Mouse (Mus musculus): ENCODE measurements around the gene Usp50. TPM values are rescaled to one million over a fixed set of nuclear protein-coding genes. Genes with fewer than 3 reads are reported as not detected.

Gene Usp50
- polyA plus RNA-seq, 1 experiment from 2014 or later = 2.2 TPM

DNA sequence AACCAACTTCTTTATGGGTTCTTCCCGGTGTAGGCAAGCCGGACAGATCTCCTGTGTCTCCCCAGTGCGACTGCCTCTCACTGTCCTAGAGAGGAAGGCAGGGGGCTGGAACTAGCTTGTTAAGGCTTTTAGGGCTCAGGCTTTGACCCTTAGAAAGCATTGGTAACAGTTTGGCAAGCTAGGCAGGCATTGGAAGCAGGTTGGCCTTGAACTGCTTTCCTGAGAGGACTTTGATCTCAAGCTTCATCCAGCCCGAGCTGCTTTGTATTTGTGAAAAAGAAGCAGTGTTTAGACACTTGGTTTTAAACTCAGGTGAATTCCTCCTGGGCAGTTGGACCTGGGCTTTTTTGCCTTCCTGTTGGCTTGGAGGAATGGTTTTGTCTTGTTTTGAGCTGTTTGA lies 4.5 kb downstream of the Usp50 start:
- 81% methylated on average over 4 of the region's 4 CpGs for WGBS
- Histone ChIP-seq H3K9me3 (replicated peaks) (no peaks in the 10 kb centered on the region), H3K4me3 (no peak overlapping the region)

DNA sequence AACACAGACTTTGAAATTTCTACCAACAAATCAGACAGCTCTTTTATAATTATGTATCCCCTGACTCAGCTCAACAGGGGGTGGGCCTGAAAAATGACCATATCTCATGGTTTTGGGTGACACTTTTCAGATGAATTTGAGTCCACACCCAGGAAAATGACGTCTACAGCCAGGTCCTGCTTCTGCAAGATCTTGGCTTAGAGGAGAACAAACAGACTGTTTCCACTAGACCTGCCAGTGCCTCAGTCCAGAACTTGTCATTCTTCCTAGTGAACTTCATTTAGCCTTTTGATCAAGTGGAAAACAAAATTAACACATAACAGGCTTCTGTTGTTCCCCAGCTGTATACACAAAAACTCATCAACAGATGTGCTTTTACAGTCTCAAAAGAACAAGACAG lies 6.9 kb downstream of the Usp50 start:
- 40% methylated on average over 1 of the region's 1 CpGs for WGBS
- H3K4me2 ChIP-seq = no peak overlapping the region
- H3K36me3 ChIP-seq = no peaks in the 10 kb centered on the region
- no peak overlapping the region for H3K9ac ChIP-seq
- ATAC-seq (replicated peaks; ENCODE audit: insufficient number of reproducible peaks, insufficient read depth, low FRiP score, low read depth) = no peak
- no peaks in the 10 kb centered on the region for H3K27me3 ChIP-seq
- no peaks in the 10 kb centered on the region for H3K9me3 ChIP-seq (replicated peaks)
- no peaks in the 10 kb centered on the region for H3K4me1 ChIP-seq (replicated peaks)
- H3K4me3 ChIP-seq = no peak overlapping the region
- no peak overlapping the region for H3K27ac ChIP-seq

More for the DNA sequence above, 4.5 kb downstream of the Usp50 start:
- Histone ChIP-seq H3K36me3 (no peaks in the 10 kb centered on the region), H3K4me2 (no peak overlapping the region), H3K9ac (no peak overlapping the region), H3K4me1 (replicated peaks) (no peaks in the 10 kb centered on the region), H3K27ac (no peak overlapping the region), H3K27me3 (no peaks in the 10 kb centered on the region)
- ATAC-seq (replicated peaks; ENCODE audit: insufficient number of reproducible peaks, insufficient read depth, low FRiP score, low read depth) = no peak

DNA sequence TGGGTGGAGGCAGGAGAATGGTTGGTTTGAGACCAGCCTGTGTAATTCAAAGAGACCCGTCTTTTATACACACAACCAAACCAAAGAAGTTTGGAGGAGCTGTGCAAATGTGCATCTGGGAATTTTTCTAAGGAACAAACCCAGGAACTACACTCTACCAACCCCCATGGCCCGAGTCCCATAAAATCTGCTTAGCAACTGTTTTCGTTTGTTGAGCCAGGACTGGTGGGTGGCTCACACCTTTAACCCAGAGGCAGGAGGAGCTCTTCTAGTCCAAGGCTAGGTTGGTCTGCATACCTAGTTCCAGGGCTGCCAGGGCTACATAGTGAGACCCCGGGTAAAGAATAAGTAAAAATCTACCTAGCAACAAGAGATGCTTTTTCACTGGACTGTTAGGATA lies 7.3 kb downstream of the Usp50 start:
- Histone ChIP-seq H3K9ac (no peak overlapping the region), H3K36me3 (no peaks in the 10 kb centered on the region), H3K4me1 (replicated peaks) (no peaks in the 10 kb centered on the region), H3K27ac (no peak overlapping the region), H3K4me3 (no peak overlapping the region), H3K9me3 (replicated peaks) (no peaks in the 10 kb centered on the region), H3K4me2 (no peak overlapping the region), H3K27me3 (no peaks in the 10 kb centered on the region)
- ATAC-seq (replicated peaks; ENCODE audit: insufficient number of reproducible peaks, insufficient read depth, low FRiP score, low read depth) = no peak
- 59% methylated on average over 4 of the region's 4 CpGs for WGBS

DNA sequence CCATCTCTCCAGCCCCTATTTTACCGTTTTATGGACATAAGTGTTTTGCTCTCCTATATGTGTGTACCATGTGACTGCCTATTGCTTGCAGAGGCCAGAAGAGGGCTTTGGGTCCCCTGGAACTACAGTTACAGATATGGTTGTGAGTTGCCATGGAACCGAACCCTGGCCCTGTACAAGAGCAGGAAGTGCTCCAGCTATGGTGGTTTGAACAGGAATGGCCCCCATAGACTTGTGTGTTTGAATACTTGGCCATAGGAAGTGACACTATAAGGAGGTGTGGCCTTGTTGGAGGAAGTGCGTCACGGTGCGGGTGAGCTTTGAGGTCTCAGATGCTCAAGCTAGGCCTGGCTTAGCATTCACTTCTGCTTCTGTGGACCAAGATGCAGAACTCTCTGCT lies 11.1 kb downstream of the Usp50 start:
- Histone ChIP-seq H3K4me2 (no peak overlapping the region), H3K36me3 (no peaks in the 10 kb centered on the region), H3K9me3 (replicated peaks) (no peaks in the 10 kb centered on the region), H3K27ac (no peak overlapping the region), H3K27me3 (no peaks in the 10 kb centered on the region), H3K9ac (no peak overlapping the region), H3K4me3 (no peak overlapping the region), H3K4me1 (replicated peaks) (no peaks in the 10 kb centered on the region)
- WGBS = 88% methylated on average over 5 of the region's 5 CpGs
- no peak for ATAC-seq (replicated peaks; ENCODE audit: insufficient number of reproducible peaks, insufficient read depth, low FRiP score, low read depth)

DNA sequence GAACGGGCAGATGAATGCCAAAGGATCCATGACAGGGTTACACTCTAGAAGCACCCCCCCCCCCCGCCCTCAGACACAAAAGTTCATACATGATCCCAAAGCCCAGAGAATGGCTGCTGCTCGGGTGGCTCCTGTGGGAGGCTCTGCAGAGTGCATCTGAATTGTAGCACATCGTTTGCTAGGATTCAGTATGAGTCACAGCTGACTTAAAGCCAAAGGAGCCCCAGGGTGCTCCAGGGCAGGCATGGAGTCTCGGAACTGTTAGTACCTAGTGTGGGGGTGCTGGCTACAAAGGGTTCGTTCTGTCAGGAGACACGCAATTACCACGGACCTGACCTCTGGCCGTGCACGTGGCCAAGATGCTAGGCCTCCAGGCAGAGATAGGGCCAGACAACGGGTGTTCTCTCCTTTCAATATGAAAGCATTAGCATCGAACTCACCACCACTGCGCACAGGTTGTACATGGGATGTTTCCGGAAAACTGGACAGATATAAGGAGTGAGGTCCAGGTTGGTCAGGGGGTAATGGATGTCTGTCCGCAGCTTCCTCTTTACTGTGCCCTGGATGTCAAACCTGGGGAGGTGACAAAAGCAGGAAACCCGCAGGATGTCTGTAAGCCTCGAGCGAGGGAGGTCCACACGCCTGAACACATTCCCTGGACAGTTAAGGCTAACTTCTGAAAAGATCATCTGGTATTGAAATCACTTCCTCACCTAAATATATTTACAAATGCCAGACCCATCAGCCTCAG lies 13.7 kb downstream of the Usp50 start:
- H3K9ac ChIP-seq = no peak overlapping the region
- H3K27me3 ChIP-seq = no peaks in the 10 kb centered on the region
- H3K27ac ChIP-seq = no peak overlapping the region
- no peak overlapping the region for H3K4me3 ChIP-seq
- no peaks in the 10 kb centered on the region for H3K9me3 ChIP-seq (replicated peaks)
- H3K4me2 ChIP-seq = no peak overlapping the region
- WGBS = 70% methylated on average over 19 of the region's 19 CpGs
- no peaks in the 10 kb centered on the region for H3K4me1 ChIP-seq (replicated peaks)
- ATAC-seq (replicated peaks; ENCODE audit: insufficient number of reproducible peaks, insufficient read depth, low FRiP score, low read depth) = no peak
- no peaks in the 10 kb centered on the region for H3K36me3 ChIP-seq

DNA sequence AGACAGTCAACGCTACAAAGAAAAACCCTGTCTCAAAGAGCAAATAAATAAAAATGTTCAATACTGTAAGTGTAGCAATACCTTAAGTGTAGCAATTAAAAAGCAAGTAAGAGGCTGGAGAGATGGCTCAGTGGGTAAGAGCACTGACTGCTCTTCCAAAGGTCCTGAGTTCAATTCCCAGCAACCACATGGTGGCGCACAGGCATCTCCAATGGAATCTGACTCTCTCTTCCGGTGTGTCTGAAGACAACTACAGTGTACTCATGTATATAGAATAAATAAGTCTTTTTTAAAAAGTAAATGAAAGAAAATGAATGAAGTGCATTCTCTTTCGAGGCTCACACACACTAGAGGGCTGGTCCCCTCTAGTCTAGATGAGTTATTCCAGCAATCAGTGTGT lies 15.1 kb downstream of the Usp50 start:
- Histone ChIP-seq H3K9ac (no peak overlapping the region), H3K9me3 (replicated peaks) (no peaks in the 10 kb centered on the region), H3K4me2 (no peak overlapping the region), H3K27me3 (no peaks in the 10 kb centered on the region), H3K27ac (no peak overlapping the region), H3K36me3 (no peaks in the 10 kb centered on the region), H3K4me1 (replicated peaks) (no peaks in the 10 kb centered on the region), H3K4me3 (no peak overlapping the region)
- WGBS = 67% methylated on average over 4 of the region's 4 CpGs
- ATAC-seq (replicated peaks; ENCODE audit: insufficient number of reproducible peaks, insufficient read depth, low FRiP score, low read depth) = no peak

DNA sequence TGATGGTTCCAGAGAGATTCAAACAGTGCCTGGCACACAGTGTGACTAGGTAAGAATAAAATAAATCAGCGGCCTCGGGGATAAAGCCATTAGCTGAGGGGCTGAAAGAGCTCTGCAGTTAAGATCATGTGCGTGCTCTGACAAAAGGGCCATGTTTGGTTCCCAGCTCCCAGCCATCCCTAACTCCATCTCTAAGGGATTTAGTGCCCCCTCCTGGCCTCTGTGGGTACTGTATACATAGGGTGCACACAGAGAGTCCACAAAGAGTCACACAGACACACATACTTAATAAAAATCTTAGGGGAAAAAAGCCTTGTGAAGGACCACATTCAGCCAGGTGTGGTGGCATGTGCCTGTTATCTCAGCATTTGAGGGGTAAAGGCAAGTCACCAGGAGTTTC lies 15.7 kb downstream of the Usp50 start:
- H3K9ac ChIP-seq = no peak overlapping the region
- no peaks in the 10 kb centered on the region for H3K27me3 ChIP-seq
- no peak for ATAC-seq (replicated peaks; ENCODE audit: insufficient number of reproducible peaks, insufficient read depth, low FRiP score, low read depth)
- no peaks in the 10 kb centered on the region for H3K9me3 ChIP-seq (replicated peaks)
- H3K4me1 ChIP-seq (replicated peaks) = no peaks in the 10 kb centered on the region
- H3K36me3 ChIP-seq = peaks cover 2% of the 10 kb centered on the region; the same call in 1 of the 2 replicates
- no peak overlapping the region for H3K27ac ChIP-seq
- H3K4me3 ChIP-seq = no peak overlapping the region
- no peak overlapping the region for H3K4me2 ChIP-seq
- 96% methylated on average over 3 of the region's 3 CpGs for WGBS

DNA sequence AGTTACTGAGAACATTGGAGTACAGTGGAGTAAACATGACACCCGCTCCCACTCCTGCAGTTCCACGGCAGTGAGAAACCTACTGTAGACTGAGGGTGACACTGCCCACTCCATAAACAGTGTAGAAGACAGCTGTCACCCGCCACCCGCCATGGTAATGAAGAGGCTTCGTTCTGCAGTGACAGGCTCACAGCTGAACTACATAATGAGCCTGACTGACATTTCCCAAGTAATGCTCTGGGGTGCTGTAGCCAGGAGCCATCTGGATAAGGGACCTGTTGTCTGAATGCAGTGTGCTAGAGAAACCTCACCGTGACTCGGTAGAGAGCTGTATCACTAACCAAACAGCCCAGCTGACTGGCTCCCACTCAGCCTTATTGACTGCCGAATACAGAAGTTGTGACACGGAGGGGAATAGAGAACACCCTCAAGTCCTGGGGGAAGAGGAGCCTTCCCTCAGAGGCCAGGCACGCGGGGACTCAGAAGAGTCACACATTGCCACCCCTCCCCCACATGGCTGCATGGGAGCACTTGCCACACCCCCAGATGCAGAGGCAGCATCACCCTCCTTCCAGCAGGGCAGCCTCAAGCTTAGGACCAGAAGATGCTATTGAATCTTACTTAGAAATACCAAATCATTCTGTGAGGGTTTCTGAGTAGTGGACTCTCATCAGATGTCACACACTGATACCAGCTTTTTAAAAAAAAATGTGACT lies 17.2 kb downstream of the Usp50 start:
- Histone ChIP-seq H3K27me3 (no peaks in the 10 kb centered on the region), H3K9ac (no peak overlapping the region), H3K4me1 (replicated peaks) (no peaks in the 10 kb centered on the region), H3K9me3 (replicated peaks) (no peaks in the 10 kb centered on the region), H3K27ac (no peak overlapping the region), H3K4me3 (no peak overlapping the region), H3K36me3 (peaks cover 16% of the 10 kb centered on the region; the same call in 1 of the 2 replicates), H3K4me2 (peak overlapping the region; percentile 27; the same call in 1 of the 2 replicates)
- no peak for ATAC-seq (replicated peaks; ENCODE audit: insufficient number of reproducible peaks, insufficient read depth, low FRiP score, low read depth)
- WGBS = 33% methylated on average over 11 of the region's 11 CpGs

DNA sequence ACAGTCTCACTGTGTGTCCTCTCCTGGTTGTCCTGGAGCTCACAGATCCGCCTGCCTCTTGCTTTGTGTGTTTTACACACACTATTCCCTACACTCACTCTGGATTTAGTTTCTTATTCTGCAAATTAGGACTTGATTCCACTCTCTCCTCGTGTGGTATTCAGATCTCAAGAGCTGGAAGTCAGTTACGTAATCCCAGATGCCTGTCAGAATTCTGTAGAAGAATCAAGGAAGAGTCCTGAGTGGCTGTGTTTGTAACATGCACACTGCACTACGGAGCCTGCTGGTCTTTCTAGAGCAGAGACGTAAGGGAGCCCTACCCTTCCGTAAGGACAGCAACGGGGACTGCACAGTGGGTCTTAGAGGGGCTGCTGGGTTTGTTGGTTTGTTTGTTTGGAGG lies 23.9 kb downstream of the Usp50 start:
- 90% methylated on average over 7 of the region's 7 CpGs for WGBS
- H3K27me3 ChIP-seq = no peaks in the 10 kb centered on the region
- no peaks in the 10 kb centered on the region for H3K9me3 ChIP-seq (replicated peaks)
- H3K27ac ChIP-seq = no peak overlapping the region
- H3K36me3 ChIP-seq = peaks cover 80% of the 10 kb centered on the region
- no peak overlapping the region for H3K4me2 ChIP-seq
- H3K4me3 ChIP-seq = no peak overlapping the region
- no peak overlapping the region for H3K9ac ChIP-seq
- H3K4me1 ChIP-seq (replicated peaks) = no peaks in the 10 kb centered on the region
- ATAC-seq (replicated peaks; ENCODE audit: insufficient number of reproducible peaks, insufficient read depth, low FRiP score, low read depth) = no peak

DNA sequence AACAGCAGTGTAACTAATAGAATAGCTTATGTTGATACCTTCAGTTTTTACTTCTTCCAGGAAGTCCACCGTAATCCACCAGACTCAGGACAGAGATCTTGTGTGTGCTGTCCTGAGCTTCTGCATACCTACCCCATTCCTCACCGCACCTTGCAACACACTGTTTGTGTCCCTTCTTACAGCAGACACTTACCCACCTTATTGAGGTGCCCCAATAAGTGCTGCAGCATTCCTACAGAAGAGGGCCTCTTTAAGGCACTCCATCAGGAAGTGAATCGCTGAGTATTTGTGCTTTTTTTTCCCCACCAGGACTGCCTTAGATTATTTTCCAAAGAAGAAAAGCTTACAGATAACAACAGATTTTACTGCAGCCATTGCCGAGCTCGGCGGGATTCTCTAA lies 27.6 kb downstream of the Usp50 start:
- no peaks in the 10 kb centered on the region for H3K9me3 ChIP-seq (replicated peaks)
- H3K9ac ChIP-seq = no peak overlapping the region
- no peak for ATAC-seq (replicated peaks; ENCODE audit: insufficient number of reproducible peaks, insufficient read depth, low FRiP score, low read depth)
- no peaks in the 10 kb centered on the region for H3K27me3 ChIP-seq
- no peak overlapping the region for H3K4me3 ChIP-seq
- H3K4me2 ChIP-seq = no peak overlapping the region
- H3K36me3 ChIP-seq = peaks cover 88% of the 10 kb centered on the region
- H3K27ac ChIP-seq = no peak overlapping the region
- 92% methylated on average over 6 of the region's 6 CpGs for WGBS
- H3K4me1 ChIP-seq (replicated peaks) = no peaks in the 10 kb centered on the region

DNA sequence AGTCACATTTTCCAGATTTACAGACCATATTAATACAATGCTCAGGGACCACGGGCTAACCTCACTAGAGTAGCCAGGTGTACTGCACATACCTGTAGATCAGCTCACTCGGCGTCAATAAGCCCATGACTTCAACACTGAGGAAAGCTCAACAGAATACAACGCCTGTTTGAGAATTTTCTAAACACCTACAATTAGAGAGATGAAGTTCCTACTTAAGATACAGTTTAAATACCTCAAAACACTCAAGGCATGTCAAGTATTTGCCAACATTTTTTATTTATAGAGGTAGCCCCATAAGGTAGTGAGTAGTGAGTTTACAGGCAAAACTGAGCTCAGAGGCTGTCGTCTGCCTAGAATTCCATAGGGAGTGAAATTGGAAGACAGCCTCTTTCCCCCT lies 39.9 kb downstream of the Usp50 start:
- Histone ChIP-seq H3K27ac (no peak overlapping the region), H3K4me3 (no peak overlapping the region), H3K9me3 (replicated peaks) (no peaks in the 10 kb centered on the region), H3K4me2 (no peak overlapping the region), H3K9ac (no peak overlapping the region), H3K36me3 (peaks cover 66% of the 10 kb centered on the region), H3K27me3 (no peaks in the 10 kb centered on the region), H3K4me1 (replicated peaks) (no peaks in the 10 kb centered on the region)
- ATAC-seq (replicated peaks; ENCODE audit: insufficient number of reproducible peaks, insufficient read depth, low FRiP score, low read depth) = no peak
- 77% methylated on average over 5 of the region's 5 CpGs for WGBS

DNA sequence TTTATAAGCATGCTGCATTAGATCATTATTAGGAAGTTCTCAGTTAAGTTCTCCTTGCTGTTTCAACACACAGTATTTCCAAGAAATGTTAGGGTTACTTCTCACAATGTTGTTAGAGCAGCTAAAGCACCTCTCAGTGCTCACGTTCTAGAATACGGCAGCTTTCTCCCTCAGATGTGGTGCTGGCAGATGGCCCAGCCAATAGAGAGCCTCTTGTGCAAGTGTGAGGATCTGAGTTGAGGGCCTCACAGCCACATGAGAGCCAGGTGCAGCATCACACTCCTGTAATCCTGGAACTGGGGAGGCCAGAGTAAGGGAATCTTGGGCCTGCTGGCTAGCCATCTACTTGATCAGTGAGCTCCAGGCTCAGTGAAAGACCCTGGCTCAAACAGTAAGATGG lies 43.0 kb downstream of the Usp50 start:
- Histone ChIP-seq H3K27ac (no peak overlapping the region), H3K4me1 (replicated peaks) (no peaks in the 10 kb centered on the region), H3K4me3 (no peak overlapping the region), H3K9ac (no peak overlapping the region), H3K36me3 (peaks cover 58% of the 10 kb centered on the region), H3K9me3 (replicated peaks) (no peaks in the 10 kb centered on the region), H3K27me3 (no peaks in the 10 kb centered on the region), H3K4me2 (no peak overlapping the region)
- no peak for ATAC-seq (replicated peaks; ENCODE audit: insufficient number of reproducible peaks, insufficient read depth, low FRiP score, low read depth)
- 49% methylated on average over 2 of the region's 2 CpGs for WGBS

Measured in heart, embryonic 15.5 days (tissue).